Mouse (Mus musculus): ENCODE measurements around the gene Znhit2. TPM values are rescaled to one million over a fixed set of nuclear protein-coding genes. Genes with fewer than 3 reads are reported as not detected.

The Znhit2 gene
- total RNA-seq, 2 experiments from 2014 or later: 37.0 to 41.3 TPM

- intact Hi-C loops (cut with DNase I): no loop called here
- no peak for DNase-seq (ENCODE audit: extremely low spot score in 1 of 2, low spot score in 2 of 2)
These were observed 44.6 kb downstream of the Znhit2 start, which contains the start of gene Naaladl1 for GRCm38 (mm10) chr19:6105586-6105985. TSS of gene Naaladl1 (plus strand) at chr19:6105782.

Small RNA genes within 50 kb of the gene (microRNA-seq; reads per million reads assigned to microRNA genes)
- 2.6 reads per million for gene Mir6988

Other genes with a start within 250 kb of the Znhit2 start
- gene Frmd8, start 185.9 kb upstream of the Znhit2 start, total RNA-seq (2021): 10 to 100 TPM; 10.7 to 12.4 TPM
- 1 to 10 TPM; 3.4 to 3.8 TPM for gene Slc25a45, start 183.4 kb upstream of the Znhit2 start, total RNA-seq (2021)
- 1 to 10 TPM; 6.5 to 8.1 TPM for gene Tigd3, start 167.0 kb upstream of the Znhit2 start, total RNA-seq (2021)
- gene Dpf2, start 148.2 kb upstream of the Znhit2 start, total RNA-seq (2021): 10 to 100 TPM; 76.8 to 80.7 TPM
- gene Cdc42ep2, start 136.4 kb upstream of the Znhit2 start, total RNA-seq (2021): 1 to 10 TPM; 8.3 to 9.8 TPM
- gene Pola2, start 97.0 kb upstream of the Znhit2 start, total RNA-seq (2021): 10 to 100 TPM in 1 of 2 experiments, 1 to 10 TPM in 1; 8.0 to 10.7 TPM
- not detected for gene Slc22a20, start 75.0 kb upstream of the Znhit2 start, total RNA-seq (2021)
- 10 to 100 TPM; 18.2 to 19.3 TPM for gene Capn1, start 45.3 kb upstream of the Znhit2 start, total RNA-seq (2021)
- 10 to 100 TPM; 39.3 to 40.2 TPM for gene Syvn1, start 14.6 kb upstream of the Znhit2 start, total RNA-seq (2021)
- 10 to 100 TPM; 43.3 to 45.3 TPM for gene Mrpl49, start 3.4 kb upstream of the Znhit2 start, total RNA-seq (2021)
- gene Fau, start 3.3 kb upstream of the Znhit2 start, total RNA-seq (2021): 100 to 1,000 TPM; 698 to 713 TPM
- gene Tm7sf2, start 7.2 kb downstream of the Znhit2 start, total RNA-seq (2021): 10 to 100 TPM; 61.5 to 63.8 TPM
- gene Vps51, start 16.0 kb downstream of the Znhit2 start, total RNA-seq (2021): 10 to 100 TPM; 90.8 to 94.8 TPM
- not detected for gene Tmem262, start 18.8 kb downstream of the Znhit2 start, total RNA-seq (2021)
- gene Gm28374, start 21.1 kb downstream of the Znhit2 start, total RNA-seq (2021): not detected
- 10 to 100 TPM; 36.3 to 37.9 TPM for gene Zfpl1, start 23.8 kb downstream of the Znhit2 start, total RNA-seq (2021)
- under 1 TPM; 0.90 to 0.95 TPM for gene Cdca5, start 23.8 kb downstream of the Znhit2 start, total RNA-seq (2021)
- not detected for gene AC131692.1, start 33.2 kb downstream of the Znhit2 start, total RNA-seq (2021)
- gene Naaladl1, start 44.6 kb downstream of the Znhit2 start, total RNA-seq (2021): under 1 TPM; 0.13 to 0.18 TPM
- 10 to 100 TPM; 23.0 to 24.7 TPM for gene Sac3d1, start 57.5 kb downstream of the Znhit2 start, total RNA-seq (2021)
- gene Snx15, start 67.1 kb downstream of the Znhit2 start, total RNA-seq (2021): 10 to 100 TPM; 39.1 to 41.3 TPM
- under 1 TPM in 1 of 2 experiments, not detected in 1; 0.43 TPM for gene Batf2, start 79.8 kb downstream of the Znhit2 start, total RNA-seq (2021)
- gene Arl2, start 80.4 kb downstream of the Znhit2 start, total RNA-seq (2021): 10 to 100 TPM; 58.2 to 59.9 TPM
- not detected for gene Majin, start 123.2 kb downstream of the Znhit2 start, total RNA-seq (2021)
- not detected for gene Gpha2, start 165.2 kb downstream of the Znhit2 start, total RNA-seq (2021)
- gene Ppp2r5b, start 174.7 kb downstream of the Znhit2 start, total RNA-seq (2021): 100 to 1,000 TPM; 214 to 224 TPM
- gene Atg2a, start 180.5 kb downstream of the Znhit2 start, total RNA-seq (2021): 10 to 100 TPM; 32.9 to 34.9 TPM
- gene Ehd1, start 215.5 kb downstream of the Znhit2 start, total RNA-seq (2021): 10 to 100 TPM; 45.0 to 49.0 TPM
- 1 to 10 TPM; 2.6 to 4.8 TPM for gene Cdc42bpg, start 245.3 kb downstream of the Znhit2 start, total RNA-seq (2021)